Mouse (Mus musculus) heart, adult 8-10 months (tissue): ENCODE data around the gene Nudt9. TPM values are rescaled to one million over a fixed set of nuclear protein-coding genes. Genes with fewer than 3 reads are reported as not detected.
A peak's percentile ranks its signal among the peaks of the same experiment; 100 is the strongest.

Experiments
- DNase-seq: peaks from one replicate; pipeline ENCODE4 v3.0.0; 2022; ENCODE audit warnings: low spot score
- total RNA-seq, 4 experiments: library from RNA; stranded (reverse); gene quantifications; 2 replicates each; pipeline ENCODE4 v1.2.4; 2022

Nudt9 gene
- total RNA-seq, 4 experiments from 2014 or later: 53.8 to 58.9 (median 56.7) TPM

GRCm38 (mm10) chr5:104036686-104037085, 9.4 kb upstream of the Nudt9 start:
- no peak for DNase-seq

DNA sequence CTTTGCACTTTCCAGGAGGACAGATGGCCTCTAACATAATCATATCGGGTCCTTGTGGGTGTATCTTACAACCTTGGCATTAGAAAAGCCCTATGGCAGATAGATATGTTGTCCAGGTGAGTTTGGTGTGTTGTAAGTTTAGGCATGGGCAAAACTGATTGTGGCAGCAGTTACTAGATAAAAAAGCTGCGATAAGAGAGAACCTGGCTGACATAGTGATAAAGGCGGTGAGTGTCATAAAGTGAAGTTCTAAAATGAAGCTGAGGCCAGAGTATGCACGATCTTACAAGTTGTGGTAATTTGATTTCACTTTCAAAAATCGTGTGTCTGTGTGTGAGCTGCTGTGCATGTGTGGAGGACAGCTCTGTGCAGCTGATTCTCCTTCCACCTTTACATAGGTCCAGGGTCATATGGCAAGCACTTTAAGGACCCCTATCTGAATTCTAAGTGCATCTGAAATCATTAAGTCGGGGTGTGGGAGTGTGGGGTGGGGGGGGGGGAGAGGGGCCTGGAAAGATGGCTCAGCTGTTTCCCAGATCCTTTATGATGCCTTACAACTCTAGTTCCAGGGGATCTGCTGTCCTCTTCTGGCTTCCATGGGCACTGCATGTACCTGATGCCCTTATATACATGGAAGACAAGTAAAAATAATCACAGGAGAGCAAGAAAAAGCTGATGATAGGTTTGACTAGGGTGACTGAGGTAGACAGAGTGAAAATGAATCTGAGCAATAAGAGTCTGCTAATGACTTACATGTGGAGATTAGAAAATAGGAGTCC, 6.8 kb upstream of the Nudt9 start:
- DNase-seq: peak; percentile 46

DNA sequence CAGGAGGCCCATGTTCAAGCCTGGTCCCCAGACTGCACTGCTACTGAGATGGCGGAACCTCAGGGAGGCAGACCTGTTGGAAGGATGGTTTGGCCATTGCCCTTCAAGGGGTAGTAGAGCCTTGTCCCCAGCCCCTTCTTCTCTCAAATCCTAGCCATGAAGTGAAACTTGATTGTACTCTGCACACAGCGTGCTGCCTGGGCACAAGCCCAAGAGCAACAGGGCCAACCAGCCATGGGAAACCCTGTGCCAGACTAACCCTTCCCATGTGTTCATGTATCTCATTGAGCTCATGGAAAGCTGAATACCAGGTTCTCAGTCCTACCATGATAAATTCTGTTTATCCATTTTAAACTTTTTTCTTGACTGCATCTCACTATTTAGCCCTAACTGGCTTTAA, 3.2 kb upstream of the Nudt9 start:
- no peak for DNase-seq

- no peak for DNase-seq
These were observed 2.4 kb upstream of the Nudt9 start for GRCm38 (mm10) chr5:104043704-104044103.

DNA sequence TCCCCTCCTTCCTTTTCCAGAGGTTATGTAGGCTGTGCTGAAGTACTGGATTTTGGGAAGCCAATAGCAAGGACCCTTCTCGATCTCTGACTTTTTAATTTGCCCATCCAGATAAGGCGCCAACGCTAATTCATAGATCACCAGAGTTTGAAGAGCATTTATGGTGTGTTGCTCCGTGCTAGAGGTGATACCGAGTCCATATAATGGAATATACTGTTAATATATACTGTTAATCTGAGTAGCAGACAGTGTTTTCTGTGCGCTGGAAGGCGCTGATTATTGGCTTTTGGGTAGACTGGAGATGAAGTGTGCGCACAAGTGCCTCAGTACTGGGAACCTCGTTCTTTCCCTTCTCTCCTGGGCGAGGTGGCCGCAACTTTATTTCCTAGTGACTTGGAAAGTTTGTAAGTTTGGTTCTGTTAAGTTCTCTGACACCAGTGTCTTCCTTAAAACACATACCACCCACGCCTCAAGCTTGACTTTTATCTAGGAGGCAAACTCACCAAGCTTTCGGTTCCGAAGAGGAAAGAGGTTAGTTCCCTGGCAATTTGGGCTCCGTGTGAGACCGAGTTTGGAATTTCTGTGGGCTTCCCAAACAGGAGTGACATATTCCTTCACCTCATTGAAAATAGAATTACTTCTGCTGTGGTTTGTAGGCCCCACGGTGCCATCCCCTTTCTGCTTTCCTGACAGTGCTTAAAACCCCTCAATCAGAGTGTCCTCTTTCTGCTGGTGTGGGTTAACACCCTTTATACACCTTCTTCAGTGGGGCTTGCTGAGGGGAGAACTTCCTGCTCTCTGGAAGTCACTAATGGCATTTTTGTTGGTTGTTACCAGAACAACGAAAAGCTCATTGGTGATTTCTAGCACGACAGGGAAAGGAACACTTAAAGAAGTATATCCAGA, 1.3 kb downstream of the Nudt9 start:
- peak; percentile 24 for DNase-seq

DNA sequence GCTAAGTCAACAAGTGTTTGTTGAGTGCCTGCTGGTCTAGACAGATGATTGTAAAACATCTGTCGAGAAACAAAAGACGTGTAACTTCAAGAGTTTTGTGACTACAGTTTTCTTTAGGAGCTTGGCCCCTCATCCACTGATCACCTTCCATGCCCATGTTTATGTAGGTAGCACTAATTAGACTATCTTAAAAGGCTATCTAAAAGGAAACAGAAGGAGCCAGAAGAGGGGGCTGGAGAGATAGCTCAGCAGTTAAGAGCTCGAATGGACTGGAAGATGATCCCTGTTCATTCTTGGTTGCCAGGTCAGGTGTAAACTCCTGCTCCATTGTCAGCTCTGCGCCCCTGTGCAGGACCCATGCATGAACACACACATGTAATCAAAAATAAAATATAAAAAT, 2.0 kb downstream of the Nudt9 start:
- no peak for DNase-seq

- no peak for DNase-seq
These were observed 6.8 kb downstream of the Nudt9 start for GRCm38 (mm10) chr5:104052956-104053355.

DNA sequence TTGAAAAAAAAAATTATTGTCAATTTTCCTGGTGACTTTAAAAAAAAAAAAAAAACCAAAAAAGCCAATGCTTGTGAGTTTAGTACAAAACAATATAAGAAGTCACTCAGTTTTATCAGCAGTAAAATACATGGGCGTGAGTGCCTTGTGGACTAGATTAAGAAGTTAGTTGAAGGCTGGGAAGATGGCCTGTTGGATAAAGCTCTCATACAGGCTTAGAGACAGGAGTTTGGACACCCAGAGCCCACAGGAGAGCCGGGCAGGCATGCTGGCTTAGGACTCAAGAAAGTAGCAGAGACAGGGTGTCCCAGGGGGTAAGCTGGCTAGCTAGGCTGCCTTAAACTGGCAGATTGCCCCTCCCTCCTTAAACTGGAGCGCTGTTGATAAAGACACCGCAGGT, 8.8 kb downstream of the Nudt9 start:
- DNase-seq: no peak

- DNase-seq: no peak
These were observed 9.7 kb downstream of the Nudt9 start for GRCm38 (mm10) chr5:104055816-104056215.

- DNase-seq: no peak
These were observed 10.2 kb downstream of the Nudt9 start for GRCm38 (mm10) chr5:104056295-104056694.

GRCm38 (mm10) chr5:104058021-104058420, 11.9 kb downstream of the Nudt9 start:
- peak; percentile 36 for DNase-seq

DNA sequence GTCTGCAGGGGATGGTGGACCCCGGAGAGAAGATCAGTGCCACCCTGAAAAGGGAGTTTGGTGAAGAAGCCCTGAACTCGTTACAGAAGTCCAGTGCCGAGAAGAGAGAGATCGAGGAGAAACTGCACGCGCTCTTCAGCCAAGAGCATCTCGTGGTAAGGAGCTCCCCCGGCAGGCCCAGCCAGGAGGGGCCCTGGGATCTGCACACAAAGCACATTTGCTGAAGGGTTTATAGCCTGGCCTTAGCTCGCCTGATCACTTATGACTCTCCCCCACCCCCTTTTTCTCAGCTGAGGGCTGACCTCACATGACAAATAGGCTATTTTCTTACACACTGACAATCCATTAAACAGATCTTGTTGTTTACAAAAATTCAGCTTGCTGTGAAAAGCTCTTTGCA, 13.5 kb downstream of the Nudt9 start:
- no peak for DNase-seq

- DNase-seq: no peak
These were observed 14.3 kb downstream of the Nudt9 start for GRCm38 (mm10) chr5:104060429-104060828.

DNA sequence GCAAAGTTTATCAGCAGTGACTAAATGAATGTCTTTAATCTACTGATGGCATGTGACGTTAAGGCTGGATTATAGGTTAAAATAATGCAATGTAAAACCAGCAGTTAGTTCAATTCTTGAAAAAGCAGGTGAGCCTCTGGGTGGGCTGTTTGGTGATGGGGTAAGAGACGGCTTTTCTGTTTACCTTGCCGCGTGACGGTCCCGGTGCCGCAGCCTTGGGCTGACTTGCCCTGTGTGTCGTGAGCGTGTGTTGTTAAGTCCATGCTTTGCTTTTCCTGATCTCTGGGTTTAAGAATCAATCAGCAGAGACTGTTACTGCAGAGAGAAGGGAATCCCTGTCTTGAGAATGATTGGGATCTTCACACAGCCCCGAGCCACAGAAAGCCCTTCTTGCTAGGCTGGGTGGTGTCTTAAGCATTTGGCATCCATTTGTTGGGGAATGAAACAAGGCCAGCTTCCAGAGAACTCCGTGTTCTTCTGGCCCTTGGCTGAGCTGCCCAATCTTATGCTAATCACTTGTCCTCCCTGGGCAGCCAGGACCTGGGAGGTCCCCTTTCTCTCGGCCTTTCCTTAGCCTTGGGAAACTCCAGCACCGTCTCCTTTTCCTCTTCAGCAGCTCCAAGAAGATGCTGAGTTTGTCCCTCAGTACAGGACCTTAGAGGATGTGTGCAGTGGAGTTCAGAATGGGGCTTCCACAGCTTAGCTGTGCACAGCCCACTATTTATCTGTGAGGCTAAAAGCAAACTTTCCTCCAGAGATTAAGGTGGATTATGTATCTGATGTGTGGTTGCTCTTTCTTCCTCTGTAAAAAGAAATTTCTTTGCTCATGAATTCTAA, 16.0 kb downstream of the Nudt9 start:
- DNase-seq: peak; percentile 33

DNA sequence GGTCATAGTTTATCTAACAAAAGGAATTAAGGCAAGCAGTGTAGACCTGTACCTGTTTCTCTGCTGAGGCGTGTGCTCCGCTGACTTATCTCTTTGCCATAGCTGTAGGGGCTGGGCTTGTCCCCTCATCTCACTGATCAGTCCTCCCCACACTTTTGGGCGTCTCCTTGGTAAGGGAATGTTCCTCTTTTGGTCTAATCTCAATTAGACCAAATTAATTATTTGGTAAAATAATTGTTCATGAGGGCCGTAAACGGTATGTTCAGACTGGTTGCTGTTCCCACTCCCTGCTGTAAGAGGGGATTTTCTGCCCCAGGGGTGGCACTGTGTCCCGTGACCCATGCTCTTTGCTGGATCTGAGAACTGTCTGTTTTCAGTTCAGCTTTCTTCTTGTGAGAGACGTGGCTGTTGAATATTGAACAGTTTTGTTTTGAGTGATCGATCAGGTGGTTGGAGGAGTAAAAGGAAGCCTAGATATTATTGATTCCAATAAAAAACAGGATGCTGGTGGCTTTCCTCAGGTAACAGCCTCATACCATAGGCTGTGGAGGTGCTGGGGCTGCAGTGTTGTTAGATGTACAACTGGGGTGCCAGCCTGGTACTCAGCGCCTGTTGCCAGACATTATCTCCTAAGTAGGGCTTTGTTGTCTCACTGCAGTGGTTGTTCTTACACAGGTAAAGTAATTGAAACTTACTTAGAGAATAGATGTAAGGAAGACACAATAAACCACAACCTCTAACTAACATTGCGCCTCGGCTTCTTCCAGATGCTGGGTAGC, 16.9 kb downstream of the Nudt9 start:
- DNase-seq: no peak

DNA sequence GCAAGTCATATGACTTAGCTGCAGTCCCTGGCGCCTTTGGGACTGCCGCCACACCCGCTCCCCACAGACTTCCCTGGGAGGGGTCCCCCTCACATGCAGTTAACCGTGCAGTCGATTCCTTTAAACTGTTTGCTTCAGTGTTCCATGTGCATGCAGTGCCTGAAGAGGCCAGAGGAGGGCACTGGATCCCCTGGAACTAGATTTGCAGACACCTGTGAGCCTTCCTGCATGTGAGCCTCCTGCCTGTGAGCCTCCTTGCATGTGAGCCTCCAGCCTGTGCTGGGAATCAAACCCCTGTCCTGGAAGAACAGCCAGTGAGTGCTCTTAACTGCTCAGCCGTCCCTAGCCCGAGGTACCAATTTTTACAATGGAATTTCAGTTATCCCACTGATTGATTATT, 22.6 kb downstream of the Nudt9 start:
- DNase-seq: no peak

DNA sequence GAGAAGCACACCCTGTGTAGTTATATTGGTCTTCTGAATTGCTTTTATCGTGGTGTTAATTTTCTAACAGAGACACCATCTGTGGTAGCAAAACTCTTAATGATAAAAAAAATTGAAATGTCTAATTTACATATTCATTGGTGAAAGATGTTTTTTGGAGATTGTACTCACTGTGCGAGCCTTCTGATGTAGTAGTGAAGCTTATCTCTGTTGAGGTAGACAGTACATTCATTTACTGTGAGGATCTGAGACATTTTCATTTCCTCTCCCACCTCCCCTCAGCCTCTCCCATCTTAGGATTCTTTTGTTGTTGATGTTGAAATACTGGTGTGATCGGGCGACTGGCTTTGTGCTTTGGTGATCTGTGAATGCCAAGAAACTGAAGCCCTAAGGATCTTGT, 24.9 kb downstream of the Nudt9 start:
- DNase-seq: no peak

- peak; percentile 26 for DNase-seq
These were observed 26.3 kb downstream of the Nudt9 start for GRCm38 (mm10) chr5:104072272-104072886.

- no peak for DNase-seq
These were observed 27.5 kb downstream of the Nudt9 start for GRCm38 (mm10) chr5:104073602-104074001.

DNA sequence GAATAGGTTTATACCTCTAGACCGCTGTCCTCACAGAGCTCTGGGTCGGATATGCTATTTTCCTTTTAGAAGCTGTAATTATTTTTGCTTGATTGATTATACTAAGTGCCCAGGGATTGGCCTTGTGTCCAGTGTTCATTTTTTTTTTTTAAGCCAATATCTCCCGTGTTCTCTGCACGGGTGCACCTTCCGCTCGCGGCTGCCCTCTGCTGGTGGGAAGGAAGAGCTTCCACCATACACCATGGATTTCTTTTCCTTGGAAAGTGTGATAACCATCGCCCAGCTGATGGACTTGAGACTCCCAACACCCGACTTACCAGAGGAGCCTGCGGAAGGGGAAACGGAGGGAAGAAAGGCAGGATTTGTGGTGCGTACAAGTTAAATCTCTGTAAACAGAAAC, 28.3 kb downstream of the Nudt9 start:
- peak; percentile 55 for DNase-seq

- no peak for DNase-seq
These were observed 30.3 kb downstream of the Nudt9 start for GRCm38 (mm10) chr5:104076361-104076760.
